Comparison of ENCODE assay signal across 19 mouse cellular contexts in the genomic region with DNA sequence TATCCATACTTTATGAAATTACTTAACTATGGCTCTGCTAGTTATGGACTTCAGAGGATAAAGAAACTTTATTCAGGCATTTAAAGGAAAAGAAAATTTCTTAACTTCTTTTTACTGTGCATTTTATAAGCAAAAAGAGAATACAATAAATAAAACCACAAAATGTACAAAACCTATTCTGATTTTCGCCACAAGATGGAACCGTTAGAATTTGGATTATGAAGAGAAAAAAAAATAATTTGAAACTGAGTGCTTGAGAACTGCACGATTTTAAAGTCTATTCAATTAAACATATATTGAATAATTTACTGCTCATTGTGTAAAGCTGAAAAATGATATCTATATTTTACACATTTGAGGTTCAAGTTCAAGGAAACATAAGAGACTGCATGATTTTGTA.
DNase-seq lines count a peak whose midpoint lies in the region; ATAC-seq and TF ChIP-seq lines count a peak whose summit lies in the region.
"Had no signal": no experiment of that assay in that cellular context is flagged by ENCODE, and none has a peak within 500 bp of the region (broad histone marks: within the 10 kb centered on the region; RNA-seq: fewer than 3 reads in every experiment).

No protein-coding gene starts in this region.

- no peaks in the 10 kb centered on the region for H3K9me3 ChIP-seq in limb, embryonic 14.5 days (ENCODE audit: control insufficient read depth, low read length)
- H3K9me3 ChIP-seq in limb, embryonic 10.5 days (replicated peaks): no peaks in the 10 kb centered on the region
- H3K9me3 ChIP-seq: forebrain, embryonic 12.5 days; G1E; kidney, embryonic 15.5 days; neural tube, embryonic 12.5 days had no signal

- TF ChIP-seq POLR2A in limb, embryonic 14.5 days (IDR thresholded peaks at IDR 0.05; ENCODE audit: borderline replicate concordance, extremely low read depth, insufficient read depth, insufficient read length): no peak

- TF ChIP-seq CTCF in gastrocnemius, adult 2 months (IDR thresholded peaks at IDR 0.05): peak; percentile 44

- no peaks in the 10 kb centered on the region for H3K36me3 ChIP-seq in limb, embryonic 14.5 days (ENCODE audit: control insufficient read depth, insufficient read depth, low read length)
- no peaks in the 10 kb centered on the region for H3K36me3 ChIP-seq in limb, embryonic 10.5 days
- H3K36me3 ChIP-seq: forebrain, embryonic 12.5 days; G1E; kidney, embryonic 15.5 days; neural tube, embryonic 12.5 days had no signal

- H3K27ac ChIP-seq in gastrocnemius, adult 2 months: no peak overlapping the region
- no peak overlapping the region for H3K27ac ChIP-seq in limb, embryonic 14.5 days (replicated peaks; ENCODE audit: low read depth, low read length)
- H3K27ac ChIP-seq in limb, embryonic 10.5 days: no peak overlapping the region
- H3K27ac ChIP-seq: forebrain, embryonic 12.5 days; kidney, embryonic 15.5 days; neural tube, embryonic 12.5 days had no signal

- no peaks in the 10 kb centered on the region for H3K4me1 ChIP-seq in limb, embryonic 14.5 days (ENCODE audit: control insufficient read depth, insufficient read depth, low read length)
- no peaks in the 10 kb centered on the region for H3K4me1 ChIP-seq in limb, embryonic 10.5 days
- H3K4me1 ChIP-seq: forebrain, embryonic 12.5 days; kidney, embryonic 15.5 days; neural tube, embryonic 12.5 days had no signal

- H3K9ac ChIP-seq in limb, embryonic 14.5 days (ENCODE audit: low read depth, low read length, severe bottlenecking): no peak overlapping the region
- H3K9ac ChIP-seq: forebrain, embryonic 12.5 days; kidney, embryonic 15.5 days; neural tube, embryonic 12.5 days had no signal

- no peak overlapping the region for H3K4me3 ChIP-seq in gastrocnemius, adult 2 months
- H3K4me3 ChIP-seq in limb, embryonic 14.5 days (replicated peaks; ENCODE audit: low read length): no peak overlapping the region
- H3K4me3 ChIP-seq in limb, embryonic 10.5 days: no peak overlapping the region
- H3K4me3 ChIP-seq: forebrain, embryonic 12.5 days; kidney, embryonic 15.5 days; neural tube, embryonic 12.5 days had no signal

- WGBS in limb, embryonic 14.5 days: 62% methylated on average over 3 of the region's 3 CpGs
- 76% methylated on average over 3 of the region's 3 CpGs for WGBS in limb, embryonic 10.5 days

- ATAC-seq in limb, embryonic 14.5 days (ENCODE audit: low FRiP score, low read depth): no peak
- ATAC-seq: CD4-positive, CD25-positive, alpha-beta regulatory T cell, adult 4 months; intestine, embryonic 16.5 days had no signal

- intact Hi-C loops in gastrocnemius, adult 2 months (cut with DNase I): no loop called here

- H3K27me3 ChIP-seq in limb, embryonic 14.5 days (ENCODE audit: control insufficient read depth, insufficient read depth, low read length): no peaks in the 10 kb centered on the region
- no peaks in the 10 kb centered on the region for H3K27me3 ChIP-seq in limb, embryonic 10.5 days (ENCODE audit: low read depth, poor library complexity, severe bottlenecking)
- H3K27me3 ChIP-seq: forebrain, embryonic 12.5 days; kidney, embryonic 15.5 days; neural tube, embryonic 12.5 days had no signal

- no peak overlapping the region for H3K4me2 ChIP-seq in limb, embryonic 14.5 days (replicated peaks; ENCODE audit: low read depth, low read length, severe bottlenecking)
- H3K4me2 ChIP-seq: forebrain, embryonic 12.5 days; kidney, embryonic 15.5 days; neural tube, embryonic 12.5 days had no signal

- DNase-seq in gastrocnemius, adult 2 months: no peak
- no peak for DNase-seq in gastrocnemius, adult 8-10 months (ENCODE audit: low spot score in 2 of 2)
- peak; percentile 2 for DNase-seq in limb, embryonic 14.5 days (ENCODE audit: low spot score)
- DNase-seq in limb, embryonic 10.5 days (ENCODE audit: low spot score): no peak
- DNase-seq in A20 (ENCODE audit: low read depth, low spot score) (peak; percentile 8), adipocyte (ENCODE audit: low spot score) (peak; percentile 1)
- DNase-seq in cerebellum, adult 18-20 months: no peak
- DNase-seq: adrenal gland, postnatal 36 days; cerebellum, adult 9-10 months; layer of hippocampus, postnatal 36 days; lung, adult 2 months; lung, postnatal 4 days; thymus, postnatal 25 days had no signal

Comparison
In these comparisons a context has a peak if more than half of its experiments do, and no peak if none do; other contexts are left out.
1. DNase-seq: peak in limb, embryonic 14.5 days (single experiment), A20 (single experiment) and adipocyte (single experiment); none in gastrocnemius, adult 2 months (single experiment), gastrocnemius, adult 8-10 months (0 of 2), limb, embryonic 10.5 days (single experiment) and cerebellum, adult 18-20 months (0 of 2).